Comparison of ENCODE assay signal across 22 mouse cellular contexts in genomic region chr10:105763959-105764358, GRCm38 (mm10).
"Had no signal": no experiment of that assay in that cellular context is flagged by ENCODE, and none has a peak within 500 bp of the region (broad histone marks: within the 10 kb centered on the region; RNA-seq: fewer than 3 reads in every experiment).

No protein-coding gene starts in this region.

- H3K27ac ChIP-seq: liver, embryonic 14.5 days; macrophage; midbrain, embryonic 10.5 days; midbrain, embryonic 12.5 days; neural tube, embryonic 13.5 days; neural tube, embryonic 15.5 days; stomach, embryonic 15.5 days; stomach, postnatal 0 days had no signal

- H3K4me1 ChIP-seq: megakaryocyte, embryonic 14.5 days; midbrain, embryonic 10.5 days; midbrain, embryonic 12.5 days; neural tube, embryonic 13.5 days; neural tube, embryonic 15.5 days; stomach, embryonic 15.5 days had no signal

- H3K9ac ChIP-seq: liver, embryonic 14.5 days; lung, embryonic 14.5 days; midbrain, embryonic 12.5 days; neural tube, embryonic 13.5 days; neural tube, embryonic 15.5 days; stomach, embryonic 15.5 days had no signal

- H3K27me3 ChIP-seq: megakaryocyte, embryonic 14.5 days; midbrain, embryonic 12.5 days; neural tube, embryonic 13.5 days; neural tube, embryonic 15.5 days; stomach, embryonic 15.5 days had no signal

- H3K9me3 ChIP-seq: megakaryocyte, embryonic 14.5 days; midbrain, embryonic 10.5 days; midbrain, embryonic 12.5 days; neural tube, embryonic 13.5 days; neural tube, embryonic 15.5 days; stomach, embryonic 15.5 days had no signal

- DNase-seq: lung, adult 18-20 months; lung, embryonic 14.5 days; lung, postnatal 14 days; lung, postnatal 36 days; midbrain, embryonic 14.5 days; retina, postnatal 1 day; right cerebral cortex, adult 18-20 months; right cerebral cortex, postnatal 14 days; thymus, adult 2 months; thymus, postnatal 25 days; thymus, postnatal 4 days had no signal

- ATAC-seq: midbrain, embryonic 16.5 days had no signal

- H3K36me3 ChIP-seq: midbrain, embryonic 10.5 days; midbrain, embryonic 12.5 days; neural tube, embryonic 13.5 days; neural tube, embryonic 15.5 days; stomach, embryonic 15.5 days had no signal

- H3K4me3 ChIP-seq: megakaryocyte, embryonic 14.5 days; midbrain, embryonic 10.5 days; midbrain, embryonic 12.5 days; myocyte; neural tube, embryonic 13.5 days; neural tube, embryonic 15.5 days; stomach, embryonic 15.5 days had no signal
